Mouse (Mus musculus) olfactory bulb, adult 2 months (tissue): ENCODE measurements around the gene Cldn5.

Source experiments
- CTCF ChIP-seq: fragments of 200-500 bp; IDR thresholded peaks from 2 replicates; pipeline ENCODE4 v1.5.1; 2012; ENCODE audit warnings: low read depth, mild to moderate bottlenecking, low read length, moderate library complexity; ENCODE audit not compliant: insufficient read depth
- POLR2A ChIP-seq: fragments of 200-500 bp; IDR thresholded peaks from 2 replicates; pipeline ENCODE4 v1.6.1; 2012; ENCODE audit warnings: mild to moderate bottlenecking, low read depth, low read length, moderate library complexity; ENCODE audit not compliant: insufficient read depth

- TF ChIP-seq POLR2A: no peak
- no peak for TF ChIP-seq CTCF
These were observed 2.7 kb upstream of the Cldn5 start for GRCm38 (mm10) chr16:18773936-18774335.
